8 mouse cellular contexts compared by ENCODE assay signal in the genomic region with DNA sequence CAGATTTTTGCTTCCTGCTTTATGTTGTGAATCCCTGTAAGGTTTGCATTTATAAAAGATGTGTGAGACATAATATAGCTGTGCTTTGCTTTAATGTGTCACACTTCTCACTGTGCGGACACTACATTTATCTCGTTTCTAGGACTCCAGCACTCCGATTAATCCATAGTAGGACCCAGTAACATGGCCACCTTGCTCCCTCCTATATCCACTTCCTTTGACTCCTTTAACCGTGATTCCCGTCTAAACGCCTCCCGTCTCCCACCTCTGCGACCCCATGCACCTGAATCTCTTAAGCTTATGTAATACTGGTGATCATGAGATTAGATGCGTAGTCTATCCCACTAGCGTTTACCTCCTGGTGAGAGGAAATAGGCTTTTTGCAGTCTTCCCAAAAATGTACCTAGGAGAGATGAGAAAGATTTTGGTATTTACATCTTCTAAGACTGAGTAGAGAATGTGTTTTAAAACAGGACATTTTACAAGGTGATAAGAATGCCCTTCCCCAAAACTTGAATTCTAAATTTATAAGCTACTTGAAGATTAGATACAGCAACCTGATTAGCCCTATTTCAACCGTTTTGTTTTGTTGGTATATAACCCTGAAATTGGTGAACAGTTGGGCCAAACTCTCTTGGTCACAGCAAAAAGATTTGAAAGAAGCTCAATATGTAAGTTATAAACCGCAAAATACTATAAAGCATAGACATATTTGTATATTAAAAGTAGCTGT. TPM values are rescaled to one million over a fixed set of nuclear protein-coding genes. Genes with fewer than 3 reads are reported as not detected.
DNase-seq lines count a peak whose midpoint lies in the region; ATAC-seq lines count a peak whose summit lies in the region.

No protein-coding gene starts in this region.

- H3K4me2 ChIP-seq in lung, embryonic 15.5 days, result peak overlapping the region; percentile 71
- H3K4me2 ChIP-seq in neural tube, embryonic 12.5 days (replicated peaks), result peak overlapping the region; percentile 64

- no peak for DNase-seq in lung, adult 18-20 months
- DNase-seq in embryonic facial prominence, embryonic 10.5 days (ENCODE audit: low spot score), result no peak
- peak; percentile 22 for DNase-seq in hindlimb bud, embryonic 11.5 days (ENCODE audit: extremely low spot score, low read depth, low spot score)
- no peak for DNase-seq in left cerebral cortex, postnatal 4 days
- DNase-seq in kidney, postnatal 14 days, result no peak

- H3K4me1 ChIP-seq in lung, embryonic 15.5 days, result peaks cover 24% of the 10 kb centered on the region
- peaks cover 36% of the 10 kb centered on the region for H3K4me1 ChIP-seq in embryonic facial prominence, embryonic 10.5 days
- peaks cover 21% of the 10 kb centered on the region for H3K4me1 ChIP-seq in neural tube, embryonic 12.5 days

- no peaks in the 10 kb centered on the region for H3K9me3 ChIP-seq in lung, embryonic 15.5 days
- H3K9me3 ChIP-seq in embryonic facial prominence, embryonic 10.5 days, result no peaks in the 10 kb centered on the region
- H3K9me3 ChIP-seq in neural tube, embryonic 12.5 days, result no peaks in the 10 kb centered on the region

- intact Hi-C loops in left cerebral cortex, postnatal 4 days (cut with DNase I), result no loop called here

- no peaks in the 10 kb centered on the region for H3K27me3 ChIP-seq in lung, embryonic 15.5 days
- no peaks in the 10 kb centered on the region for H3K27me3 ChIP-seq in embryonic facial prominence, embryonic 10.5 days (replicated peaks; ENCODE audit: low read depth, poor library complexity, severe bottlenecking)
- H3K27me3 ChIP-seq in neural tube, embryonic 12.5 days (replicated peaks), result no peaks in the 10 kb centered on the region

- H3K27ac ChIP-seq in lung, embryonic 15.5 days, result peak overlapping the region; percentile 99
- peak overlapping the region; percentile 96 for H3K27ac ChIP-seq in embryonic facial prominence, embryonic 10.5 days (replicated peaks)
- H3K27ac ChIP-seq in neural tube, embryonic 12.5 days, result peak overlapping the region; percentile 86

- 10% methylated on average over 12 of the region's 12 CpGs for WGBS in lung, embryonic 15.5 days
- WGBS in embryonic facial prominence, embryonic 10.5 days, result 13% methylated on average over 12 of the region's 12 CpGs
- WGBS in neural tube, embryonic 12.5 days, result 11% methylated on average over 12 of the region's 12 CpGs

- peak overlapping the region; percentile 88 for H3K9ac ChIP-seq in lung, embryonic 15.5 days
- H3K9ac ChIP-seq in neural tube, embryonic 12.5 days, result peak overlapping the region; percentile 83

- ATAC-seq in lung, embryonic 15.5 days (ENCODE audit: borderline replicate concordance, extremely low read depth, low FRiP score, low TSS enrichment), result no peak
- ATAC-seq in neural tube, embryonic 12.5 days (ENCODE audit: low FRiP score, low read depth), result no peak
- no peak for ATAC-seq in megakaryocyte progenitor cell, adult 5-6 weeks (replicated peaks; ENCODE audit: poor library complexity)

- peak overlapping the region; percentile 98 for H3K4me3 ChIP-seq in lung, embryonic 15.5 days
- H3K4me3 ChIP-seq in embryonic facial prominence, embryonic 10.5 days, result peak overlapping the region; percentile 78
- peak overlapping the region; percentile 96 for H3K4me3 ChIP-seq in neural tube, embryonic 12.5 days

- H3K36me3 ChIP-seq in lung, embryonic 15.5 days, result peaks cover 11% of the 10 kb centered on the region; the same call in 1 of the 2 replicates
- H3K36me3 ChIP-seq in embryonic facial prominence, embryonic 10.5 days (replicated peaks), result peaks cover 27% of the 10 kb centered on the region
- peaks cover 13% of the 10 kb centered on the region for H3K36me3 ChIP-seq in neural tube, embryonic 12.5 days

RNA-seq across cellular contexts. Expression of a gene that starts 0.9 kb away (rescaled TPM):
- 15.0 and 15.4 TPM in 2 replicates for polyA plus RNA-seq in lung, embryonic 15.5 days (2015; fragmentation: Nextera tagmentation; extraction: Ambion mirVana)
- polyA plus RNA-seq in embryonic facial prominence, embryonic 10.5 days (2016; fragmentation: Nextera tagmentation; extraction: Ambion mirVana), result 21.0 and 21.6 TPM in 2 replicates
- polyA plus RNA-seq in neural tube, embryonic 12.5 days (2016; fragmentation: Nextera tagmentation; extraction: Ambion mirVana), result 10.3 and 14.1 TPM in 2 replicates
- 49.5 and 50.0 TPM in 2 replicates for total RNA-seq in megakaryocyte progenitor cell, adult 5-6 weeks (2015)
- total RNA-seq in megakaryocyte progenitor cell, adult 5-6 weeks (2017), result 31.2 and 33.9 TPM in 2 replicates
- 10 to 100 TPM; 24.3 to 24.6 TPM for total RNA-seq in left cerebral cortex, postnatal 4 days (2021)

RNA-seq across cellular contexts. Expression of a gene that starts 43.3 kb away (rescaled TPM):
- 2.5 and 2.6 TPM in 2 replicates for polyA plus RNA-seq in lung, embryonic 15.5 days (2015; fragmentation: Nextera tagmentation; extraction: Ambion mirVana)
- polyA plus RNA-seq in embryonic facial prominence, embryonic 10.5 days (2016; fragmentation: Nextera tagmentation; extraction: Ambion mirVana), result 2.1 and 2.5 TPM in 2 replicates
- polyA plus RNA-seq in neural tube, embryonic 12.5 days (2016; fragmentation: Nextera tagmentation; extraction: Ambion mirVana), result 2.1 and 2.6 TPM in 2 replicates
- 0.35 TPM in 1 of 2 replicates, not detected in the other for total RNA-seq in megakaryocyte progenitor cell, adult 5-6 weeks (2015)
- 0.37 TPM in 1 of 2 replicates, not detected in the other for total RNA-seq in megakaryocyte progenitor cell, adult 5-6 weeks (2017)
- total RNA-seq in left cerebral cortex, postnatal 4 days (2021), result 1 to 10 TPM; 1.0 to 1.3 TPM

RNA-seq across cellular contexts. Expression of a gene that starts 55.7 kb away (rescaled TPM):
- 187 and 188 TPM in 2 replicates for polyA plus RNA-seq in lung, embryonic 15.5 days (2015; fragmentation: Nextera tagmentation; extraction: Ambion mirVana)
- polyA plus RNA-seq in embryonic facial prominence, embryonic 10.5 days (2016; fragmentation: Nextera tagmentation; extraction: Ambion mirVana), result 187 and 191 TPM in 2 replicates
- polyA plus RNA-seq in neural tube, embryonic 12.5 days (2016; fragmentation: Nextera tagmentation; extraction: Ambion mirVana), result 182 and 190 TPM in 2 replicates
- total RNA-seq in megakaryocyte progenitor cell, adult 5-6 weeks (2015), result 122 and 131 TPM in 2 replicates
- total RNA-seq in megakaryocyte progenitor cell, adult 5-6 weeks (2017), result 47.2 and 71.8 TPM in 2 replicates
- 10 to 100 TPM; 57.9 to 64.0 TPM for total RNA-seq in left cerebral cortex, postnatal 4 days (2021)
